Mouse (Mus musculus) splenic B cell, adult 2 months (primary cell): Measurements from ENCODE around the gene Iqcd.

Experiments
- DNase-seq: peaks from one replicate; pipeline ENCODE4 v3.0.0-alpha.2; 2011; ENCODE audit warnings: low read depth, low spot score
- H3K27me3 ChIP-seq: 2 replicates; pipeline ENCODE4 v1.6.1; 2012; ENCODE audit warnings: mild to moderate bottlenecking, low read length, moderate library complexity, mixed read lengths; ENCODE audit not compliant: control insufficient read depth, poor library complexity, insufficient read depth, severe bottlenecking
- H3K36me3 ChIP-seq: 2 replicates; pipeline ENCODE4 v1.6.1; 2012; ENCODE audit warnings: mild to moderate bottlenecking, low read length, moderate library complexity, mixed read lengths; ENCODE audit not compliant: control insufficient read depth, poor library complexity, insufficient read depth, severe bottlenecking

The Iqcd gene

DNA sequence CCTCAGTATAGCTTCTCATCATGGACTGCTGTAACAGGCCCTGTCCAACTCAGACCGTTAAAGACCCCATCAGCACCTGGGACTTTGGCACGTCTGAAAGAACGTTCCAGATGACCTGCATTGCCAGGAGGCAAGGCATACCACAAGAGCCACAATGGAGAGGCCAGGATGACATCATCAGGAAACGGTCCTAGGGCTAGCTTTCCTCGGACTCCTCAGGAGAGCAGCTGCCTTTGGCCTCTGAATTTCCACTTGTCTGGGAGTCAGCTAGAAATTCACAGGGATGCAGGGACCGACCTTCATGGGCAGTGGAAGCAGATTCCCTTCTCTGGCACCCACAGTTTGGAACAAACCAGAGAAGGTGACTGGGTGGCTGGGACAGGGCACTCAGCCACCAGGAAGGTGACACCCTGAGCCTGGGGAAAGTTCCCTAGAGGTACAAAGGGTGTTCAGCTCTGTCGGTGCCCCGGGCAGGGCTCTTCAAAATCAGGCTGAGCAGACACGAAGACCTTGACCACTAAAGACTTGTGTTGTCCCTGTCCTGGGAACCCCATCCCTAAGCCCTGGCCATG is 22.0 kb upstream of the Iqcd start:
- 0 out of 2 replicates have a peak, but pooled peaks cover 2% of the 10 kb centered on the region for H3K36me3 ChIP-seq
- no peaks in the 10 kb centered on the region for H3K27me3 ChIP-seq
- DNase-seq, result no peak

DNA sequence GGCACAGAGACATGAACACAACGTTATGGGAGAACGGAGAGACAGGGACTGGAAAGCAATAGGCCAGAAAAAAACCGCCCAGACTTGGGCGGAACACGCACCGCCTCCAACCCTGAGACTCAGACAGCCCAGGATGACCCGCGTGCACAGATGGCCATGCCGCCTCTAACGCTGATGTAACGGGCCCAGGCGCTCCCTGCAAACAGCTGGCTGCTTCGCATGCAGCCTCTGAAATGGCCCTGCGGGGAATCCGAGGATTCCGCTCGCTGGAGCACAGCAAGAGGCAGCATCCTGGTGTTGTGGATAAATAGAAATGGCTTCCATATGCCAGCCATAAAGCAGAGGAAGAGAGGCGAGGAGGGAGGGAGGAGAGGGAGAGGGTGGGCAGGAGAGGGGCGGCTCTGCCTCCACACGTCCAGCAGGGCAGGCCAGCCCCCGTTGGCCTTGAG is 21.5 kb upstream of the Iqcd start:
- DNase-seq, result no peak
- Histone ChIP-seq H3K36me3 (0 out of 2 replicates have a peak, but pooled peaks cover 2% of the 10 kb centered on the region), H3K27me3 (no peaks in the 10 kb centered on the region)

- Histone ChIP-seq H3K36me3 (0 out of 2 replicates have a peak, but pooled peaks cover 2% of the 10 kb centered on the region), H3K27me3 (no peaks in the 10 kb centered on the region)
- no peak for DNase-seq
These were observed 21.0 kb upstream of the Iqcd start for GRCm38 (mm10) chr5:120567761-120568211.

DNA sequence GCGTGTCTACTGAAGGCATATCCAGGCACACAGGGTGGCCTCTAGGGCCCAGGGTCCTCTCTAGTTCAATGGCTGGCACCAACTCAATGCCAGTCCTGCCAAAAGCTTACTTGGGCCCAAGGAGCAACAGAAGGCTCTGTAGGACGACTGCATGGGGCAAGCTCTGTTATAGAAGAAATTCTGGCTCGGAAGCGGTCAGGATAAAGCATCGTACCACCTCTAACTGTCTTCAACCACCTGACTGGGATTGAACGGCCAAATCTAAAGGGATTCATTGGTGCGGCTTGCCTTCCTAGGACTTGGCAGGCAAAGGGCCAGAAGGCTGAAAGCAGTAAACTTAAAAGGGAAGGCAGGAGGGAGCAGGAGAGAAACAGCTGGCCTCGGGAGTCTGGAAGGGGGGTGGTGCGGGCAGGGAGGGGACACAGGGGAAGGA is 20.5 kb upstream of the Iqcd start:
- H3K27me3 ChIP-seq, result no peaks in the 10 kb centered on the region
- no peak for DNase-seq

DNA sequence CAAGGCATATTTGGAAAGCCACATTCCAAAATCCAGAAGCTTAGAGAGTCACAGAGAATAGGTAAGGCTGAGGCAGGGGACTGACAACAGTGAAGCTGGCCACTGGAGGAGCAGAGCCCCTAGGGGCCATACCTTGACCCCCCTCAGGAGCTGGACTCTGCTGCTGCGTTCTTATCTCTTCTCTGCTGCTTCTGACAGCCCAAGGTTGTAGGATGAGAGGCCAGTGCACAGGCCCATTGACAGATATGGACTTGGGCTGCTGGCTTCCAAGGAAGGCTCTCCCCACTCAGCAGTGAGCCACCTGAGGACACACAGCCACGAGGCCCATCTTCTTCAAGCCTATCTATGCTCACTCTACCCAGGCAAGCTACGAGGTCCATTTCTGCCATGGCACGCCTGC is 19.9 kb upstream of the Iqcd start:
- no peak for DNase-seq
- H3K36me3 ChIP-seq, result 0 out of 2 replicates have a peak, but pooled peaks cover 2% of the 10 kb centered on the region
- no peaks in the 10 kb centered on the region for H3K27me3 ChIP-seq

More for the DNA sequence above, 20.5 kb upstream of the Iqcd start:
- H3K36me3 ChIP-seq, result 0 out of 2 replicates have a peak, but pooled peaks cover 2% of the 10 kb centered on the region

DNA sequence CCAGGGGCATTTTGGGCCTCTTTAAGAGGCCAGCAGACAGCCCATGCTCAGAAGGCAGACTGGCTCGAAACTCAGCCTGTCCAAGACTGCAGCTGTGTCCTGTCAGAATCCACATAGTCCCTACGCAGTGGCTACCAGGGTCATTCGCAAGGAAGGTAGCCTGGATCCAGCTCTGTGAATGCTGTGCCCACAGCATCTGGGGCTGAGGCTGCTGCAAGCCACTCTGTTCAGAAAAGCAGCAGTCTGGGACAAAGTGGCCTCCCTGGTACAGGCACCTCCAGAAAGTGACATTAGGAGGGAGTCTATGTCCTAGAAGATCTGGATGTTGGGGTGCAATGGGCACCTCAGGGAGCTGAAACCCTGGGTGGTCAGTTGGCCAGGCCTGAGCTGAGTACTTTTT is 19.0 kb upstream of the Iqcd start:
- H3K36me3 ChIP-seq, result 0 out of 2 replicates have a peak, but pooled peaks cover 2% of the 10 kb centered on the region
- no peak for DNase-seq
- H3K27me3 ChIP-seq, result no peaks in the 10 kb centered on the region

GRCm38 (mm10) chr5:120570289-120570897 is 18.4 kb upstream of the Iqcd start:
- DNase-seq, result peak; percentile 38
- 0 out of 2 replicates have a peak, but pooled peaks cover 2% of the 10 kb centered on the region for H3K36me3 ChIP-seq
- H3K27me3 ChIP-seq, result no peaks in the 10 kb centered on the region

GRCm38 (mm10) chr5:120571056-120571740 is 17.6 kb upstream of the Iqcd start:
- H3K36me3 ChIP-seq, result 0 out of 2 replicates have a peak, but pooled peaks cover 2% of the 10 kb centered on the region
- H3K27me3 ChIP-seq, result no peaks in the 10 kb centered on the region
- DNase-seq, result no peak

DNA sequence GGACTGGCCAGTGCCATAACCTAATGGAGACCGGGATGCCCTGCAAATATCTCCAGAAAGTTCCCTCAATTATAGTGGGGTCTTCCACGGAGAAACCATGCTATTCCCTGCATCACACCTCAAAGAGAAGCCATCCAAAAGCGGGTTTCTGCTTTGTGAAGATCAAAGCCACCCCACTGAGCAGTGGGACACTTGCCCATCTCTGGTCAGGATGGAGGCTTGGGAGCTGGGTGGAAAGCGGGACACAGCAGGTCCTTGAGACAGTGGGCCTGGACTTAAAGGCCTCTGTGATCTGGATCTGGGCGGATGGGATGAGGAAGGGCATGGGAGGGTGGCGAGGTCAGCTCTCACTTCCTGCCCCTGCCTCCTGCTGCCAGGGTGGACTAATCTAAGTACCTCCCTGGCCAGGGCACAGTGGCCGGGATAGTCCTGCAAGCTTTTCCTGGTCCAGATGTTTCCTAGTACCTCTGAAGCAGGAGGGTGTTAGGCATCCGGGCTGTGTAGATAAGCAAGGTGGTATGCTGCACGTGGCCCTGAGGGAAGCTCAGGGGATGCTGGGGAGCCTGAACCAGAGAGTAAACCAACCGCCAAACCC is 14.2 kb upstream of the Iqcd start:
- no peak for DNase-seq
- no peaks in the 10 kb centered on the region for H3K27me3 ChIP-seq
- H3K36me3 ChIP-seq, result no peaks in the 10 kb centered on the region

GRCm38 (mm10) chr5:120576781-120577301 is 12.0 kb upstream of the Iqcd start:
- DNase-seq, result peak; percentile 52
- no peaks in the 10 kb centered on the region for H3K27me3 ChIP-seq
- H3K36me3 ChIP-seq, result no peaks in the 10 kb centered on the region

DNA sequence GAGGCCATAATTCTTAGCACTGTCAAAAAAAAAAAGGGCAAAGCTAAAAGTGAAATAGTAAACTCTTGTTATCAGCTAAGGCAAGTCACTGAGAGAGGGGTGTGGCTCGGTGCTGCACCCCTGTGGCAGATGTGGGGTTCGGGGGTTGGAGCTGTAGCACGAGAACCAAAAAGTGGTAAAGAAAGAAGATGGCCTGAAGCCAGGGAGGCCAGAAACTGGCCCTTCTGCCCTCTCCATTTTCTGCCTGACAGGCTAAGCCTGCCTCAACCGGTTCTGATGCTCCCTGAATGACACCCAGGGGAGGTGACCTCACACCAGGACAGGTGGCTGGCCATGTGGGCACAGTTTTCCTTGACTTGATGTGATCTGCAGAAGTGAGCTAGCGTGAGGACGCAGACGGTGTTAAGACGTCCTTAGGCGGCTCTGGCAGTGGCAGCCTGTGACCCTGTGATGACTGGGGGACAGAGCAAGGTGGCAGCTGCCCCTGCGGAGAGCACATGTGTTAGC is 10.8 kb upstream of the Iqcd start:
- no peaks in the 10 kb centered on the region for H3K36me3 ChIP-seq
- H3K27me3 ChIP-seq, result no peaks in the 10 kb centered on the region
- DNase-seq, result peak; percentile 56

- no peaks in the 10 kb centered on the region for H3K27me3 ChIP-seq
- H3K36me3 ChIP-seq, result no peaks in the 10 kb centered on the region
- peak; percentile 57 for DNase-seq
These were observed 10.2 kb upstream of the Iqcd start for GRCm38 (mm10) chr5:120578504-120579081.

DNA sequence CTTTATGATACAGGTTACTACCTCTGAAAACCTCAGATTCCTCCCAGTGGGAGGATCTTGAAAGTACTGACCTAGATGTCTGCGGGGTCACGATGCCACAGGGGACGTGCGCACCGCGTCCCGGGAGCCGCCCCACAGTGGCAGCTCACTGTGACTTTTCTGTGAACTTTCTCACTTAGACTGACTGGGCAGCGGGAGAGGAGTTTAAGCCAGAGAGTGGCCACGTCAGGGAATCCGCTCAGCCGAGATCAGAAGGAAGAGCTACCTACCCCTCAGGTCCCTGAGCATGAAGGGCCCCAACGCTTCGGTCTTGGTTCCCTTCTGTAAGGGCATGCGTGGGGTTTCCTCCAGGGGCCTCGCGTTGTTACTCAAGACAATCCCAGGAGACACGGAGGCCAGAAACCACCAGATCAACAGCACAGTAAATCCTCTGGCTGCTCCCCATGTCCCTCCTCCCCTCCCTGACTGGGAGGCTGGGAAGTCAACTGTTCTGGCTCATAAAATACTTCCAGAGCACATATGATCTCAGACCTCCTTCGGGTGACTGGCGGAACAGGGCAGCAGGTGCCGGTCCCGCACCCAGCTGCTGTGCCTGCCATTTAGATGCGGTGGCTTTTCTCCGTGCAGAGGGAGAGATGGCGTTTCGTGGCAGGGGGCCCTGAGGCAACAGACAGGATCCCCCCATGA is 9.5 kb upstream of the Iqcd start:
- peak; percentile 67 for DNase-seq
- Histone ChIP-seq H3K36me3 (no peaks in the 10 kb centered on the region; the same call in 1 of the 2 replicates), H3K27me3 (no peaks in the 10 kb centered on the region)
